Mouse (Mus musculus): Measurements from ENCODE around the gene Tyrobp.

Gene Tyrobp

DNA sequence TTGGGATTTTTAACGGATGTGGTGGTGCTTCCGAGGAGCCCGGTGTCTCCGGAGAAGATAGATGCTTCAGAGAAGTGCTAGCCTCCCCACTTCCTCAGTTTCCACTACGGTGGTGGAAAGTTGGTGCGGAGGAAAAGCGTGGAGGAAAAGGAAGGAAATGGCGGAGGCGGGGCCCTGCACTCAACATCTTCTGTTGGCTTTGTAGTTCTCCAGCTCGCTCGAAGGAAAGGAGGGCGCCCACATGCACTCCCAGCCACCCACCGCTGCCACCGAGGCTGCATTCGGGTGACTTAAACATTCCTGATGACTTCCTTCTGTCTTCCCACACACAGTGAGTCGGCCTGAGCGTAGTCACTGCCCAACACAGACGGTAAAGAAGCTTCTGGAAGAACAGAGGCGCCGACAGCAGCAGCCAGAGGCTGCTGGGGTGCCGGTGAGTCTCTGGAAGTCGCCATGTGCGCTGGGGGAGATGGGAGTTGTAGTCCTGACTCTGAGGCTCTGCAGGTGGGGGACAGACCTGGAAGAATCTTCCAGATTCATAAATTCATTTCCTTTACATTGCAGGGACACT, 9.6 kb downstream of the Tyrobp start:
- DNase-seq (ENCODE audit: low read depth), result no peak

DNA sequence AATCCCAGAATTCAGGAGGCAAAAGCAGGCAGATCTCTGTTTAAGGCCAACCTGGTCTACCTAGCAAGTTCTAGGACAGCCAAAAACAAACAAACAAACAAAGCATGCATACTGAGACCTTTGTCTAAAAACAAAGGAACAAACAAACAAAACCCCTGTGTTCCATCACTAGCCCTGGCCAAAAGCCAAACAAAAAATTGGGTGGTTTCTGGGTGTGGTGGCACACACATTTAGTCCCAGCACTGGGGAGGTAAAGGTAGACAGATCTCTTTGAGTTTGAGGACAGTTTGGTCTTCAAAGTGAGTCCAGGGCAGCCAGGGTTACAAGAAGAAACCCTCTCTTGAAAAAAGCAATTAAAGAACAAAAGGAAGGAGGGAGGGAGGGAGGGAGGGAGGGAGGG, 15.8 kb downstream of the Tyrobp start:
- no peak for DNase-seq (ENCODE audit: low read depth)

GRCm38 (mm10) chr7:30430191-30430590, 16.6 kb downstream of the Tyrobp start:
- peak; percentile 33 for DNase-seq (ENCODE audit: low read depth)

- DNase-seq (ENCODE audit: low read depth), result peak; percentile 61
Measured at GRCm38 (mm10) chr7:30431793-30432192, 18.2 kb downstream of the Tyrobp start.

DNA sequence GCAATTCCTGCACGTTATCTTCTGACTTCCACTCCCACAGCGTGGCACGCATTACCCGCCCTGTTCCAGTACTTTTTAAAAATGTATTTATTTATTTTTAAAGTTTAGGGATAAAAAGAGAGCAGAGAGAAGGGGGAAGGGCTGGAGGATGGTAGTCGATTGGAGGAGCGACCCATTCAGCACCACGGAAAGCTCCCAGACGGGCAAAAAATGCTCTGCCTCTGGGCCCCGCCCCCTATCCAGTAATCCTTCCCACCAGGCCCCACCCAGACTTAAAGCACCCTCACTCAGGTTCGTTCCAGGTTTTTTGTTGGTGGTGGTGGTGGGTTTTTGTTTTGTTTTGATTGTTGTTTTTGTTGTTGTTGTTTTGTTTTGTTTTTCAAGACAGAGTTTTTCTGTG, 20.7 kb downstream of the Tyrobp start:
- no peak for DNase-seq (ENCODE audit: low read depth)

- no peak for DNase-seq (ENCODE audit: low read depth)
Measured at GRCm38 (mm10) chr7:30434701-30435100, 21.1 kb downstream of the Tyrobp start.

DNA sequence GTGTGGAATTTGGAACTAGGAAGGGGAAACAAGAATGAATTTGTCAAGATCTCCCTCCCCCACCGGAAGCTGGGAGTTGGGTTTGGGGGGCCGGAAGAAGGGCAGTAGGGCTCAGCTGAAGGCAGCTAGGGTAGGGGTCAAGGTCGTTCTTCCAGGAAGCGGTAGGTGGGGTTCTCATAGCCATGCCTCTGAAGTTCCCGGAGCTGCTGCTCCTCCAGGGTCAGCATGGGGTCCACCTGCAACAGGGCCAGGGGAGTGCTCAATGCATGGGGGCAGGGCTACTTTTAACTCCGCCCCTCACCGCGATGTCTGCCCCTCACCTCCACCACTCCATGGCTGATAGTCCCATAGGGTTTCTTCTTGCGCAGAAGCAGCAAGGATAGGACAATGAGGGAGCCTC, 21.6 kb downstream of the Tyrobp start:
- no peak for DNase-seq (ENCODE audit: low read depth)

DNA sequence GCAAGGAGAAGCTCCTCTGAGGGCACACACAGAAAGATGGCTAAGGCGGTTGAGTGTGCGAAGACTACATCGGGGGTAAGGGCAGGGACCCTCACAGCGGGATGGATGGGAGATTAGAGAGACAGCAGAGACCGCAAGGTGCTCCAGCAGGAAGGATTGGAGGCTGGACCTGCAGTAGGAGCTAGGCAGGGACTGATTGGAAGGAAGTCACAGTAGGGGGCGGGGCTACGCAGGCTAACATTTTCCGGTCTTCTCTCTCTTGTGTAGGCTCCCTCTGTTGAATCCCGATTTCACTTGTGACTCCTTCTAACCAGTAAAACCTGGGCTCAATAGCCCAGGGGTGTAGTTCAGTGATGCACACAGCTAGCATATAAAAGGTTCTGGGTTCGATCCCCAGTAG, 23.3 kb downstream of the Tyrobp start:
- no peak for DNase-seq (ENCODE audit: low read depth)

DNA sequence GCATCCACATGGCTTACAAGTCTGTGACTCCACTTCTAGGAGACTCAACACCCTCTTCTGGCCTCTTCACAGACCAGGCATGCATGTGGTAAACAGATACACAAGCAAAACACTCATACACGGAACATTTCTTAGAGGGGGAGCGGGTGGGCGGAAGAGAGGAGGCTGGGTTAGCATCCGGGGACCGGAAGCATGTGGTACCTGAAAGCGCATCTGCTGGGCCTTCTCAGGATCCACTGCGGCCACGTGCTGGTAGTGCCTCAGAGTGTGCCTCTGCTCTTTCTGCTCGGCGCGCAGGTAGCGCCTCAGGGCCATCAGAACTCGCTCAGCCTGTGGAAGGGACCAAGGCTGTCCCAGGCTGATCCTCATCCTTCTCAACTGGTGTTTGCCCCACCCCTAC, 26.2 kb downstream of the Tyrobp start:
- no peak for DNase-seq (ENCODE audit: low read depth)

DNA sequence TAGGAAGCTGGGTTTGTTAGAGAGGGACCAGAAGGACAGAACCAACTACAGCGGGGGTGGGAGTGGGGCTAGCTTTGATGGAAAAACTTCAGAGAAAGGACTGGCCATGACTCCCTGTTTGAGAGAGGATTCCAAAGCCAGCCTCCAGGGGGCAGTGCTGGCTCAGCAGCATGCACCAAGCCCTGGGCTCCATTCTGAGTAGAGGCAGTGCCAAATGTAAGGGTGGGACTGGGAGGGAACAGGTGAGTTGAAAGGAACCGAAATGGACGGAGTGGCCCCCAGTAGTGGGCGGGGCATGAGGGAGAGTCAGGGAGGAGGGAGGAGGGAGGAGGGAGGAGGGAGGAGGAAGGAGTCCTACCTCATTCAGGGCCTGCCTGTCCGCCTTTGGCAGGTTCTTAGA, 27.1 kb downstream of the Tyrobp start:
- no peak for DNase-seq (ENCODE audit: low read depth)

GRCm38 (mm10) chr7:30443696-30444095, 30.1 kb downstream of the Tyrobp start:
- no peak for DNase-seq (ENCODE audit: low read depth)

DNA sequence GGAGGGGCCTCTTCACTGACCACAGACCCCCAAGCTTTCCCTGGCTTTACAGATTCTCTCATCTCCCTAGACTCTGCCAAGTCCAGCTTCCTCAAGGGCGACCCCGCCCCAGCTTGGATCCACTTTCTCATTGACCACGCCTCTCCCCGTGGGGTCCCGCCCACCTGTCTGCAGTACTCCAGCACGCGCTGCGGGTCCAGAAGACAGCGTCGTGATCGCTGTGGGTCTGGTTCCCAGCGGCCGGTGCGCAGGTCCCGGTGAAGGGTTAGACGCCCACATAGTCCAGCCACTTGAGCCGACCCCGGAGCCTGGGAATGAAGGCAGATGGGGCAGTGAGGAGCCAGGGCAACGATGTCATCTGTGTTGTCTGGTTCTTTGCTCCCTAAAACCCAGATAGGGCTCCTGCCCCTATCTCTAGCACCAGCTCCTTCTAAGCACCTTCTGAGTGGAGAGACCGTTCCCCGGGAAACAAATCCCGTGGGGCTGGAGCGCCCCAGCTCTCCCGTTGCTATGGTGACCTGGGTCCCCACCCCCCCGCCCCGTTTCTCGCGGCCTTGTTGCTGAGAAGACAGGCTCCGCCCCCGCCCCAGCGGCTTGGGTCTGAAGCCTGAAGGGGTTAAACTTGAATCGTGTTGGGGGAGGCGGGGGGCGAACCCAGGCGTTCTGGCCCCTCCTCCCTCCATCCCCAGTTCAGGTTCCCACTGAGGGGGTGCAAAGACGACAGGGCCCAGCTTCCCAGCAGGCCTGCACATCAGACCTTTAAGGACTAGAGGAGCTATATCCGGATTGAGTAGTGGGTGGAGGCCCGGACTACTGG, 30.8 kb downstream of the Tyrobp start:
- no peak for DNase-seq (ENCODE audit: low read depth)

DNA sequence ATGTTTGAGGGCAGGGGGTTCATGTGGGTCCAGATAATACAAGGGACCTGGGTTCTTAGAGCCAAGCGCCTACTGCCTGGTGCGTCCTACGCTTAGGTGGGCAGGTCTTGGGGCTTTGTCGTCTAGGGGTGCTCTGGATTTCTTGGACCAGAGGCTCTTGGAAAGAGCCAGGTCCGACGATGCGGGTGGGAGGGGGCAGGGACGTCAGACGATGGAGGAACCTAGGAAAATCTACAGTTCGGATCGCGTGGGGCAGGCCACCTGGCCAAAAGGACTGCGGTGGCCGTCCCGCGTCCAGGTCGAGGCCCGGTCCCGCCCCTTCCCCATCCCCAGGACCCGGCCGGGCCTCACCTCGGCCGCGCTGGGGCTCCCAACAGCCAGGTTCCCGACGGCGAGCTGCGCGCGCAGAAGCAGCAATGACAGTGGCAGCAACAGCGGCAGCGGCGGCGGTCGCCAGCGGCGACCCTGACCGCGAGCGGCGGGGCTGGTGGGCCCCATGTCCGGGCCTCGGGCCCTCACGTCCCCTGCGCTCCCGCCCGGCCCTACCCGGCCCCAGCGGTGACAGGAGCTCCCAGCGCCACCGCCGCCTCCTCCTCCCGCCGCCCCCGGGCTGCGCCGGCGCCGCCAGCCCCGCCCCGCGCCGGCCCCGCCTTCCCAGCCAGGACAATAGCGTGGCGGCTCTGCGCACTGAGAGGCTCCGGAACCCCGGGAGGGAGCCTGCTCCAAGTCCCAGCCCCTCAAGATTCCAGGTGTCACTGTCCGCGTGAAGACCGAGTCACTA, 31.6 kb downstream of the Tyrobp start, which contains the start of gene Aplp1:
Gene Aplp1, minus strand, starts transcription at position 565 of the 781 bp plus-strand sequence.
- DNase-seq (ENCODE audit: low read depth), result no peak

DNA sequence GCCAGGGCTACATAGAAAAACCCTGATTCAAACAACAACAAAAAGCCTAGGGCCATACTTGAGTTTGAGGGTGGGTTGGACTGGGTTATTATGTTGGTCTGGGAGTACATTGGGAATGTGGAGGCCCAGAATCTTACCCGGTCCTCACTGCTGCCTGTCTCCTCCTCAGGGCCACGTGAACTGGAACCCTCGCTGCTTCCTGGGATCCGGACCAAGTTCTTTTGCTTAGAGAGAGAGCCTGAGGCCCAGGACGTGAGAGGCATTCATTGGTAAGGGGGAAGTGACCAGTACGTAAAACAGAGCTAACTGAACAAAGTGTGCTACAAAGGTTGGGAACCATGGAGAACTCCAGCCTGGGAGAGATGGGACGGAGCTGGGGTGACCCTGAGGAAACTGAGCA, 36.7 kb downstream of the Tyrobp start:
- DNase-seq (ENCODE audit: low read depth), result no peak

- DNase-seq (ENCODE audit: low read depth), result no peak
Measured at GRCm38 (mm10) chr7:30453327-30453726, 39.8 kb downstream of the Tyrobp start.

DNA sequence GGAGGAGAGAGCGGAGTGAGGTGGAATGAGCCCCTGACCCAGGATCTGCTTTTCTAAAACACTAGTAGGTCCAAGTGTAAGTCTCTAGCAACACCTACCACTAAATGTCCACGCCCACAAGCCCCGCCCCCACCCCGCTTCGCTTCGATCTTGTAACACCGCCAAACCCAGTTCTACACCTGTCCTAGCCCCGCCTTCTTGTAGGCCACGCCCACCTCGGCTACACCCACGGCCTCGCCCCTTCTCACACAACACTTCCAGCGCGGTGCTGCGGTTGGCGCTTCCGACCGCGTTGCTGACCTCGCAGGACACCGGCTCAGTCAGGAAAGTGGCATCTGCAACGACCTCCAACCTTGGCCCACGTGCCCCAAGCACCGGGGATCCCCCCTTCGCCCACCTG, 40.2 kb downstream of the Tyrobp start:
- DNase-seq (ENCODE audit: low read depth), result no peak

GRCm38 (mm10) chr7:30454259-30454658, 40.7 kb downstream of the Tyrobp start:
- no peak for DNase-seq (ENCODE audit: low read depth)

- no peak for DNase-seq (ENCODE audit: low read depth)
Measured at GRCm38 (mm10) chr7:30456487-30456886, 42.9 kb downstream of the Tyrobp start.

GRCm38 (mm10) chr7:30456911-30457628, 43.5 kb downstream of the Tyrobp start:
- no peak for DNase-seq (ENCODE audit: low read depth)

DNA sequence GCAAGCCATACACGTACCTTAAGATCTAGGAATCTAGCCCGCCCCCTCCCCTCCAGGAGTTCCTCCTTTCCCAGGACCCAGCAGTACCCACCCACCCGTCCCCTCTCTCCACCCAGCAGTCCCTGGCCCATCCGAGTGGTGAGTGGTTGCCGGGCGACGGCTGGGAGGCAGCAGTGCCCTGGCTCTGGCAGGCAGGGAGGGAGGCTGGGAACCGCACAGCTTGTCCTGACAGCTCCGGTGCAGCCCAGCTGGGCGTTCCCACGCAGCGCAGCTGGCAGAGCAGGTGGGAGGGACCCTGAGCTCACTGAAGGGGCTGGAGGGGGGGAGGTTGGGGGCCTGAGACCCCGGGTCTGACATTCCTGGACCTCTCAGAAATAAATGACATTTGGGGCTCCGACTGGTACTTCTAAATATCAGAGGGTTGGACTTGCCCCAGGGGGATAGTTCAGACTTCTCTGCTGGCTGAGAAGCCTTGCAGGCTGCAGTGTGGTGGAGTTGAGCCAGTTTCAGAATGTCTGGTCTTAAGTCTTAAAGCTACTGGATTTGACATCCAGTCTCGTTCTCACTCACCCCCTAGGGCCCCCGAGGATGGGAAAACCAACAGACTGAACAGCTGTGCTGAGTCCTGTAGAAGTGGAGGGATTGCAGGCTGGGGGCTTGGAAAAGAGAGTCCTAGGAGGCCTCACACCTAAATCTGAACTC, 44.2 kb downstream of the Tyrobp start, which contains the start of the genes Kirrel2 and Nphs1:
Gene Kirrel2, minus strand, starts transcription at position 62 of the 702 bp plus-strand sequence.
Gene Nphs1, plus strand, starts transcription at position 687 of the 702 bp plus-strand sequence.
- DNase-seq (ENCODE audit: low read depth), result no peak

DNA sequence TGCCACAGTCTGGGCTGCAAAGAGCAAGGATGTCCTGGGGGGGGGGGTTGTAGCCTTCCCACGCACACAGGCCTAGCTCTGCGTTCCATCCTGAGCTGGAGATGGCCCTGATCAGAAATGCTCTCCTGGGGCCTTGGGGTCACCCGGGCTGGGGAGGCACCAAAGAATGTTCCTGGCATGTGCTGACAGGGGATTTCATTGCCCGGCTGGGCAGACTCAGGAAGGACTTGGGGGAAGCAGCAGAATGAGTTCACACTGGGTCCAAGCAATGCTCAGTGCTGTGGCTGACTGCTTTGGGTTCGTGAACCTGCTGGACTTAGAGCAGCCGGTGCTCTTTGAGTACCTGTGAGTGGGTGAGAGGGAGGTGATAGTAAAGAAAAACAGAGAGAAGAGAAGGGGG, 45.9 kb downstream of the Tyrobp start:
- no peak for DNase-seq (ENCODE audit: low read depth)
